Mouse (Mus musculus): Measurements from ENCODE around the gene Nrbf2.

The Nrbf2 gene

GRCm38 (mm10) chr10:67295331-67295730 lies 10.2 kb upstream of the Nrbf2 start:
- no peak for DNase-seq (ENCODE audit: low spot score in 2 of 2)

DNA sequence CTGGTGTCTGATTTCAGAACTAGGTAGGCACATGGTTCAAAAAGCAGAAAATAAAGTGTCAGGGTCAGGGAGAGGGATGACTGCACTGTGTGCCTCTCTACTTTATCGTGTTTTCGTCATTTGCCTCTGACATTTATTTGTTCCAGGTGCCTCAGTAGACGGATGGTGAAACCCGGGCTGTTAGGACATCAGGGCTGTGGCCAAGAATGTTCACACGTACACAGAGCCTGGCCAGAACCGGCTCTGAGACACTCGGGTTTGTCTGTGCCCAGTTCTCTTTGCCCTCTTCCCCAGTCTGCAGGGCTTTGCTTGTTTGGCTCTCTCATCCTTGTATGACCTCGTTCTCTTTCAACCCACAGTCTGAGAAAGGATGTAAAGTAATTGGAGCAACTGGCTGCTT lies 6.0 kb upstream of the Nrbf2 start:
- DNase-seq (ENCODE audit: low spot score in 2 of 2), result no peak

DNA sequence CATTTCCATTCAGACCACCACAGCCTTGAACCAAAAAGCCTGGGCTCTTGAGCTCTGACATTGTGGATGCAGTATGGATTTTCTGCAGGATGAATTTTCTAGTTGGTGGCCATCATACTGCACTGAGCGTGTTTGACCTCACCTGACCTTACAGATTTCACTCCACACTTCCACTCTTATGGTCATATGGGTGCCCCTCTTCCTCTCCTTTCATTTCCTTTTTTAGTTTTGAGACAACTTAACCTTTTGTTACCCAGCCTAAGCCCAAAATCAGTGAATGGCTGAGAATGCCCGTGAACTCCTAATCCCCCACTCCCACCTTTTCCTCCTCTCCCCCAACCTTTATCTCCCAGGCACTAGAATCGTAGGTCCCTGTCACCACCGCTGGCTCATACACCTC lies 5.5 kb upstream of the Nrbf2 start:
- DNase-seq (ENCODE audit: low spot score in 2 of 2), result no peak

DNA sequence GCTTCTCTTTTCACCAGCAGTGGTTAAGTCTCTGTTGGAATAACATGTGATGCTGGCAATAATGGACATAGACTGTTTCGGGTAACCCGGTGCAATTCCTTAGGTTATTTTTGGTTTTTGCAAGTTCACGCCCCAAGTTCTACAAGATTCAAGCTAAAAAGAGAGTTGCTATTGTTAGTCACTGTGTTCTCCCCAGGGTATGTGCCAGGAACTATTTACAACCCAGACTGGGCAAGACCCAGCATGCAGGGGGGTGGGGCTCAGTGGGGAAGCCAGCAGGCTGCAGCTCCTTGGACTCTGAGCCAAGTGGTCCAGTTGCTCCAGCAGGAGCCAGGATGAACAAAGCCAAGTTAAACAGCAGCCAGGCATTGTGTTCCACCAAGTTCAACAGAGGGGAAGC lies 2.8 kb upstream of the Nrbf2 start:
- peak; percentile 93 to 95 for DNase-seq (ENCODE audit: low spot score in 2 of 2)

DNA sequence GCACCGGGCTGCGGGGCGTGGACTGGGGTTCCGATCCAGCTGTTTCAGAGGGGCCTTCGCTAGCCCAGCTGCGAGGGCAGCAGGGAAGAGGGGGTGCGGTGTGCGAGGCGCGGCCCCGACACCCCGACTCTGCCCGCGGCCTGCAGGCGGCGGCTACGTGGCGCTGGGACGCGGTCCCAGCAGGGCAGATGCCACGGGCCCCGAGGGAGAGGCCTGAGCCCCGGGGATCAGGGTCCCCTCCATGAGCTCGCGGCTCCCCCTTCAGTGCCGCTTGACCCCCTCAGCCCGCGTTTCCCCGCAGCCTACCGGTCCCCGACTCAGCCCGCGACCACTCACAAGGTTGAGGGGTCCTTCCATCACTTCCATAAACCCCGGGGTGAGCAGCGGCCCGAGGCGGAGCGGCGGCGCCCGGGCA lies 337 bp downstream of the Nrbf2 start:
- DNase-seq (ENCODE audit: low spot score in 2 of 2), result no peak

GRCm38 (mm10) chr10:67284311-67284710 lies 794 bp downstream of the Nrbf2 start:
- no peak for DNase-seq (ENCODE audit: low spot score in 2 of 2)

GRCm38 (mm10) chr10:67283516-67283915 lies 1.6 kb downstream of the Nrbf2 start:
- DNase-seq (ENCODE audit: low spot score in 2 of 2), result no peak

GRCm38 (mm10) chr10:67282531-67282930 lies 2.6 kb downstream of the Nrbf2 start:
- no peak for DNase-seq (ENCODE audit: low spot score in 2 of 2)

- DNase-seq (ENCODE audit: low spot score in 2 of 2), result no peak
Measured at GRCm38 (mm10) chr10:67281852-67282251, 3.3 kb downstream of the Nrbf2 start.

DNA sequence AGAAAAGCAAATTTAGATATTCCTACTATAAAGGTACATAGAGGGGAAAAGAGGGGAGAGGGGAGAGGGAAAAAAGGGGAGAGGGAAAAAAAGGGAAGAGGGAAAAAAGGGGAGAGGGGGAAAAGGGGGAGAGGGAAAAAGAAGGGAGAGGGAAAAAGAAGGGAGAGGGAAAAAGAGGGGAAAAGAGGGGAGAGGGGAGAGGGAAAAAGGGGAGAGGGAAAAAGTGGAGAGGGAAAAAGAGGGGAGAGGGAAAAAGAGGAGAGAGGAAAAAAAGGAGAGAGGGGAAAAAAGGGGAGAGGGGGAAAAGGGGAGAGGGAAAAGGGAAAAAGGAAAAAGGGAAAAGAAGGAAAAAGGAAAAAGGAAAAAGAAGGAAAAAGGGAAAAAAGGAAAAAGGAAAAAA lies 9.2 kb downstream of the Nrbf2 start:
- no peak for DNase-seq (ENCODE audit: low spot score in 2 of 2)

GRCm38 (mm10) chr10:67264852-67265251 lies 20.3 kb downstream of the Nrbf2 start:
- DNase-seq (ENCODE audit: low spot score in 2 of 2), result no peak

DNA sequence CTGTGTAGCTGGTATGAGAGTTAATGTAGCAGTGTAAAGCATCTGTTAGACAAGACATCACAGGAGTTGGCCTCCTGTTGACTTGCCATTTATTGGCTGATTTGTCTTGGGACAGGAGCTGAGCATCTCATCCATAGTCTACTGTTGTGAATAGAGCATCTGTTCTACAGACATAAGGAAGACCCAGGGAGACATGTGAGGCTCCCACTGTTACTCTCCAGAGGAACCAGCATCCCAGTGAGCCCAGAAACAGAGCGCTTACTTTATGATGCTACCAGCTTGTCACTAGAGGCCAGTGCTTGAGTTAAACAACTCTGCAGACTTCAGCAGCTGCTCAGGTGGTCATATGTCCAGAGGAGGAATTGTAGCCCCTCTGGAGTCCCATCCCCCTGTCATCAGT lies 32.0 kb downstream of the Nrbf2 start:
- no peak for DNase-seq (ENCODE audit: low spot score in 2 of 2)

- peak; percentile 15 to 23 for DNase-seq (ENCODE audit: low spot score in 2 of 2)
Measured at GRCm38 (mm10) chr10:67252353-67252752, 32.8 kb downstream of the Nrbf2 start.

DNA sequence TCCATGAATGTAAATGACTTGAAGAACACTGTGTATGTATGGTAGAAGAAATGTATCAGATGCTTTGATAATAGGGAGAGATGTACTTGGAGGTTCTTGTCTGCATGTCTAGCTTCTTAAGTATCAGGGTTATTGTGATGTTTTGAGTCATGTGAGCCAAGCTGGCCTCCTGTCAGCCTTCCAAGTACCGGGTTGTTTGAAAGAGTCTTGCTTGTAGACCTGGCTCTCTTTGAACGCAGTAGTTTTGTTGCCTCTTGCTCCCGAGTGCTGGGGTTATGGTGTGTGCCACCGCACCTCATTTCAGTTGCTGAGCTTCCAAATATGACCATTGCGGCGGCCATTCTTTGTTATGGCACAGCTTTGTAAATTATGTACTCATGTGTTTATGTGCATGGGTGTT lies 34.3 kb downstream of the Nrbf2 start:
- no peak for DNase-seq (ENCODE audit: low spot score in 2 of 2)

- no peak for DNase-seq (ENCODE audit: low spot score in 2 of 2)
Measured at GRCm38 (mm10) chr10:67249486-67249885, 35.6 kb downstream of the Nrbf2 start.

- no peak for DNase-seq (ENCODE audit: low spot score in 2 of 2)
Measured at GRCm38 (mm10) chr10:67247145-67247544, 38.0 kb downstream of the Nrbf2 start.

DNA sequence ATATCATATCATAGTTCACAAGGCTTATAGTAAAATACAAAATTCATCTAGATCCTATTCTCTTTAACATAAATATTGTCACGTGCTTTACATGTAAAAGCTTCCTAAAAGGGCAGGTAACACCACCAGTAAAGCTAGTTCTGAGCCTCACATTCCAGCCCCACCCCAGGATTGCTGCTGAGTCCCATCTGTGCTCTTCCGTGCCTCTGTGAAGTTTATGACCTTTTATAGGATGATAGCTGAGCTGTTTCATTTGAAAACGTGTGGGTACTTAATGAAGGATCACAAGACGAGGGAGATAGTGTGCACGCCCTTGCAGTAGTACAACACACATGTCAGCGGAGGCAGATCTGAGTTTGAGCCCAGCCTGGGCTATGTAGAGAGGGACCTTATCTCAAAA lies 54.7 kb downstream of the Nrbf2 start:
- DNase-seq (ENCODE audit: low spot score in 2 of 2), result no peak

DNA sequence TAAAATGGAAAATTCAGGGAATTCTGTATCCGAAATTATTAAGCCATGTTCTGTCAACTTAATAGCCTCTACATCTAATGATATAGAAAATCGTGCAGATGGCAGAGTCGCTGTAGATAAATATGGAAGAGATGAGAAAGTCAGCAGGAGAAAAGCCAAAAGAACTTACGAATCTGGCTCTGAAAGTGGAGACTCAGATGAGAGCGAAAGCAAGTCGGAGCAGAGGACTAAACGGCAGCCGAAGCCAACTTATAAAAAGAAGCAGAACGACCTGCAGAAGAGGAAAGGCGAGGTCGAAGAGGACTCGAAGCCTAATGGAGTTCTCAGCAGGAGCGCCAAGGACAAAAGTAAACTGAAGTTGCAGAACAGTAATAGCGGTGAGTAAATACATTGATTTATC lies 58.6 kb downstream of the Nrbf2 start:
- no peak for DNase-seq (ENCODE audit: low spot score in 2 of 2)

GRCm38 (mm10) chr10:67226109-67226508 lies 59.0 kb downstream of the Nrbf2 start:
- DNase-seq (ENCODE audit: low spot score in 2 of 2), result peak; percentile 75 to 76

- DNase-seq (ENCODE audit: low spot score in 2 of 2), result no peak
Measured at GRCm38 (mm10) chr10:67225528-67225927, 59.6 kb downstream of the Nrbf2 start.

DNA sequence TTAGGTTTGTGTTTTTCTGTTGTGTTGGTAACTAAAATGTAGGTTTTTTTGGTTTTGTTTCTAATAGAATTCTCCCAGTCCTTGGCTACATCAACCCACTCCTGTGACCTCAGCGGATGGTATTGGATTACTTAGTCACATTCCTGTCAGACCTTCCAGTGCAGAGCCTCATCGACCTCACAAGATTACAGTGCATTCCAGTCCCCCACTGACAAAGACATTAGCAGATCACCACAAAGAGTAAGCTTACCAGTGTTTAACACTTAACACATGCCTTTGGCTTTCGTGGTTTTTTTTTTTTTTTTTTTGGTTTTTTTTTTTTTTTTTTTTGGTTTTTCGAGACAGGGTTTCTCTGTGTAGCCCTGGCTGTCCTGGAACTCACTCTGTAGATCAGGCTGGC lies 61.2 kb downstream of the Nrbf2 start:
- DNase-seq (ENCODE audit: low spot score in 2 of 2), result no peak

DNA sequence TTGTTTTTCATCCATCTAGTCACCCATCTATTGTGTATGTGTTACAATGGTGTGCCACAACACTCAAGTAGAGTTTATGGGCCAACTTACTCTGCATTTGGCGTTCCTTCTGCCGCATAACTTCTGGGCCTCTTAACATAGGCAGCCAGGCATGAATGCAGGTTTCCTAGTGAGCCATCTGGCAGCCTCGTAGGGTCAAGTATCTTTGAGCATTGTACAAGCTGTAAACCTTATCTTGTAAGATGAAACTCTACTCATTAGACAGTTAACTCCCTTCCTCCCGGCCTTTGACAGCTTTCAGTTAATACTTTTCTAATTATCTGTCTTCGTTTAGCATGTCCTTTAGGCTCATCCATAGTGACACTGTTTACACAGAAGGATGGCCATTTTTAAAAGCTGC lies 63.8 kb downstream of the Nrbf2 start:
- DNase-seq (ENCODE audit: low spot score in 2 of 2), result no peak

DNA sequence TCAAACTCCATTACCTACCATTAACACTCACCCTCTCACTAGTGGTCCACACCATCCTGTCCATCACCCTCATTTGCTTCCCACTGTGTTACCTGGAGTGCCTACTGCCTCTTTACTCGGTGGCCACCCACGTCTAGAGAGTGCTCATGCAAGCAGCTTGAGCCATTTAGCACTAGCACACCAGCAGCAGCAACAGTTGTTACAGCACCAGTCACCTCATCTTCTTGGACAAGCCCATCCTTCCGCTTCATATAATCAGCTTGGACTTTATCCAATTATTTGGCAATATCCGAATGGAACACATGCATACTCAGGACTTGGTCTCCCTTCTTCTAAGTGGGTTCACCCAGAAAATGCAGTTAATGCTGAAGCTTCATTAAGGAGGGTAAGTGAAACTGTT lies 64.9 kb downstream of the Nrbf2 start:
- DNase-seq (ENCODE audit: low spot score in 2 of 2), result no peak

DNA sequence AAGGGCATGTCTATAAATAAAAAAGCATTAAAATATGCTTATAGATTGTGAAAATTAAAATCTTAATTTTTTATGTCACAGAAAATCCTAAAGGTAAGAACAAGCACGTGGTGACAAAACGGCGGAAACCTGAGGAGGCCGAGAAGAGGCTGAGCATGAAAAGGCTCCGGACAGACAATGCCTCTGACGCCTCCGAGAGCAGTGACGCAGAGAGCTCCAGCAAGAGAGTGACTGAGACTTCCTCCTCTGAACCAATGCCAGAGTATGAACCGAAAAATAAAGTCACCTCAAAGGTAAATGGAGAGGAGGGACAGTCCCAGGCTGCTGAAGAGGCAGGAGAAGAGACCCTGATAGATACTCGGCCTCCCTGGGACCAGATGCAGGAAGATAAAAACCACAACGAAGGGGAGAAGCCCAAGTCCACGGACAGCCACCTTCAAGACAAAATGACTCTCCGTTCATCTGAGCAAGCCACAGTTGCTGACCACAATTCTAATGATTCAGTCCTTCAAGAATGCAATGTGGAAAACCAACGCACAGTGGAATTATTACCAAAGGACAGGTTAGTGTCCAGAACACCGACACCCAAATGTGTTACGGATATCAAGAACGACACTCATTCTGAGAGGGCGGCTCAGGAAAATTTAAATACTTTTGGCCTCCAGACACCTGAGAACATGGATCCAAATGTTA lies 66.1 kb downstream of the Nrbf2 start:
- no peak for DNase-seq (ENCODE audit: low spot score in 2 of 2)

Measured in heart, adult 9 months (tissue).